Mouse (Mus musculus) limb, embryonic 13.5 days (tissue): Measurements from ENCODE around the gene Lrrc72. TPM values are rescaled to one million over a fixed set of nuclear protein-coding genes. Genes with fewer than 3 reads are reported as not detected.
"Not testable (repeated sequence)": the region's sequence is repeated elsewhere in the genome, so short reads cannot be mapped to it uniquely, and the experiment has no call there.

Experiments used
- ATAC-seq: fragments of 200-750 bp; cut with Nextera tagmentation; 2 replicates; pipeline ENCODE4 v1.8.0; 2017; ENCODE audit warnings: low read depth, moderate number of reproducible peaks, moderate TSS enrichment; ENCODE audit not compliant: low FRiP score
- H3K27ac ChIP-seq: fragments of 300-500 bp; sonication (generic); 2 replicates; pipeline ENCODE4 v1.5.1; 2015; ENCODE audit warnings: inconsistent platforms, mild to moderate bottlenecking, moderate library complexity
- H3K27me3 ChIP-seq: fragments of 300-500 bp; sonication (generic); 2 replicates; pipeline ENCODE4 v1.6.1; 2015; ENCODE audit warnings: mild to moderate bottlenecking, inconsistent platforms
- H3K36me3 ChIP-seq: fragments of 300-500 bp; sonication (generic); 2 replicates; pipeline ENCODE4 v1.6.1; 2015; ENCODE audit warnings: inconsistent platforms, mild to moderate bottlenecking, moderate library complexity
- H3K4me1 ChIP-seq: fragments of 300-500 bp; sonication (generic); 2 replicates; pipeline ENCODE4 v1.6.1; 2015; ENCODE audit warnings: inconsistent platforms
- H3K4me2 ChIP-seq: fragments of 300-500 bp; sonication (generic); replicated peaks from 2 replicates; pipeline ENCODE4 v1.6.1; 2015; ENCODE audit warnings: inconsistent platforms, mild to moderate bottlenecking, moderate library complexity
- H3K4me3 ChIP-seq: fragments of 300-500 bp; sonication (generic); 2 replicates; pipeline ENCODE4 v1.5.1; 2015; ENCODE audit warnings: moderate library complexity, mild to moderate bottlenecking, inconsistent platforms
- H3K9ac ChIP-seq: fragments of 300-500 bp; sonication (generic); 2 replicates; pipeline ENCODE4 v1.6.1; 2015; ENCODE audit warnings: mild to moderate bottlenecking, inconsistent platforms
- H3K9me3 ChIP-seq: fragments of 300-500 bp; sonication (generic); 2 replicates; pipeline ENCODE4 v1.6.1; 2016; ENCODE audit warnings: inconsistent platforms
- WGBS: fragments of 180-500 bp; shearing (Covaris S2); methylation state at CpG from one replicate; pipeline ENCODE4 v1.1.7; 2015; 5-methylcytosine and 5-hydroxymethylcytosine counted together
- polyA plus RNA-seq: library from polyadenylated mRNA; unstranded; fragments of >200 nt; fragmentation: Nextera tagmentation; extraction: Ambion mirVana; gene quantifications from 2 replicates; pipeline ENCODE4 v1.2.1, GENCODE M21; 2015

Lrrc72 gene
- polyA plus RNA-seq, 1 experiment from 2014 or later: not detected

DNA sequence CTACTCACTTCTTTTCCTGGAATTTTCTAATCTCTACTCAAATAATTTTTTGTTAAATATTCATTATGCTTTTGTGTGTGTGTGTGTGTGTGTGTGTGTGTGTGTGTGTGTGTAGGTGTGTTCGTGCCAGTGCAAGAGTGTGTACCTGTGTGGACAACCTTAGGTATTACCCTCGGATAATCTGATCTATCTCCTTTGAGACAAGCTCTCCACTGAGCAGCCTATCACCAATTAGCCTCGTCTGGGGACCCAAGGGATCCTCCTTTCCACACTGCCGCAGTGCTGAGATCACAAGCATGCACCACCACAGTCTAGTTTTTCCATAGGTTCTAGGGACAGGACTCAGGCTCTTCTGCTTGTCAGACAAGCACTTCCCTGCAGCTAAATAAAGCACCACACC, 37.0 kb downstream of the Lrrc72 start:
- no peaks in the 10 kb centered on the region for H3K9me3 ChIP-seq
- no peak overlapping the region for H3K9ac ChIP-seq
- H3K36me3 ChIP-seq: no peaks in the 10 kb centered on the region
- no peak for ATAC-seq
- H3K4me1 ChIP-seq: peaks cover 11% of the 10 kb centered on the region
- no peak overlapping the region for H3K4me3 ChIP-seq
- WGBS: 66% methylated on average over 4 of the region's 4 CpGs
- no peaks in the 10 kb centered on the region for H3K27me3 ChIP-seq
- H3K27ac ChIP-seq: no peak overlapping the region
- H3K4me2 ChIP-seq: no peak overlapping the region

DNA sequence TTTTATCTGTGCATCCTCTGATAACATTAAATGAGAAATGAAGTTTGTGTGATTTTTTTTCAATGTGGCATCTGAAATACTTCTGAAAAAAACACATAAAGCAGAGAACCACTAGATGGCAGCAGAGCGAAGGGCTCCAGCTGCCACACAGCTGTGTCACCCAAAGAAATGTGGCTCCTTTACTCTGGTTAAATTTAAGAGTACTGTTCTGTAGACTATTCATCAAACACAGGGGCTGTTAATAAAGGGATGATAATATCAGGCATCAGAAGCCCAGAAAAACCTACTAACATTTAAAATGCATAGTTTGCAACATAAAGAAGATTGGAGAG, 38.1 kb downstream of the Lrrc72 start:
- H3K9me3 ChIP-seq: no peaks in the 10 kb centered on the region
- no peak overlapping the region for H3K27ac ChIP-seq
- no peak overlapping the region for H3K9ac ChIP-seq
- 0% methylated on average over 1 of the region's 1 CpGs for WGBS
- no peak overlapping the region for H3K4me3 ChIP-seq
- no peaks in the 10 kb centered on the region for H3K27me3 ChIP-seq
- peaks cover 11% of the 10 kb centered on the region for H3K4me1 ChIP-seq
- peak; percentile 68; the same call in 1 of the 2 replicates for ATAC-seq
- no peaks in the 10 kb centered on the region for H3K36me3 ChIP-seq
- no peak overlapping the region for H3K4me2 ChIP-seq

- no peak overlapping the region for H3K4me3 ChIP-seq
- H3K4me1 ChIP-seq: peaks cover 11% of the 10 kb centered on the region
- no peaks in the 10 kb centered on the region for H3K27me3 ChIP-seq
- WGBS: 47% methylated on average over 8 of the region's 8 CpGs
- H3K9me3 ChIP-seq: no peaks in the 10 kb centered on the region
- H3K9ac ChIP-seq: no peak overlapping the region
- no peaks in the 10 kb centered on the region for H3K36me3 ChIP-seq
- H3K4me2 ChIP-seq: no peak overlapping the region
- H3K27ac ChIP-seq: no peak overlapping the region
- no peak for ATAC-seq
These were observed 38.6 kb downstream of the Lrrc72 start for GRCm38 (mm10) chr12:36214389-36215148.

GRCm38 (mm10) chr12:36210096-36210495, 43.1 kb downstream of the Lrrc72 start:
- no peaks in the 10 kb centered on the region for H3K9me3 ChIP-seq
- 72% methylated on average over 4 of the region's 4 CpGs for WGBS

DNA sequence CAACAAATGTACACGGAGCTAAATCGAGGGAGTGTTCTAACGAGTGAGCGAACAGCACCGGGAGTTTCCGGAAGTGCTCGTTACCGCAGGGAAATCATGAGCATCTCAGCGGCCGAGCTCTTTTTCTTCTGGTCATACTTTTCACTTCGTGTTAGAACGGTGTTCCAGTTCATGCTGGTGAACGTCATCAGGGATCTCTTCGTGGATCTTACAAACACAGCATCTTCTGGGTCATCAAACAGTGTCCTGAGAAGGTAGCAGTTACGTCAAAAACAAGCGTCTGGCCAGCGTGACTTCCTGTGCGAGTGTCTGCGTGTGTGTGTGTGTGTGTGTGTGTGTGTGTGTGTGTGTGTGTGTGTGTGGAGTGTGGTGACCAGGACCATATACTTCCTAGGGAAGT, 44.7 kb downstream of the Lrrc72 start:
- peak overlapping the region; percentile 32 for H3K4me3 ChIP-seq
- H3K27me3 ChIP-seq: no peaks in the 10 kb centered on the region
- 48% methylated on average over 19 of the region's 19 CpGs for WGBS
- no peak overlapping the region for H3K9ac ChIP-seq
- peaks cover 11% of the 10 kb centered on the region for H3K4me1 ChIP-seq
- H3K27ac ChIP-seq: no peak overlapping the region
- H3K4me2 ChIP-seq: peak overlapping the region; percentile 52
- no peaks in the 10 kb centered on the region for H3K36me3 ChIP-seq
- H3K9me3 ChIP-seq: no peaks in the 10 kb centered on the region
- ATAC-seq: no peak

More at GRCm38 (mm10) chr12:36210096-36210495, 43.1 kb downstream of the Lrrc72 start:
- Histone ChIP-seq H3K4me1 (peaks cover 11% of the 10 kb centered on the region), H3K9ac (no peak overlapping the region), H3K27ac (no peak overlapping the region), H3K4me2 (no peak overlapping the region), H3K4me3 (no peak overlapping the region), H3K27me3 (no peaks in the 10 kb centered on the region), H3K36me3 (no peaks in the 10 kb centered on the region)
- no peak for ATAC-seq

DNA sequence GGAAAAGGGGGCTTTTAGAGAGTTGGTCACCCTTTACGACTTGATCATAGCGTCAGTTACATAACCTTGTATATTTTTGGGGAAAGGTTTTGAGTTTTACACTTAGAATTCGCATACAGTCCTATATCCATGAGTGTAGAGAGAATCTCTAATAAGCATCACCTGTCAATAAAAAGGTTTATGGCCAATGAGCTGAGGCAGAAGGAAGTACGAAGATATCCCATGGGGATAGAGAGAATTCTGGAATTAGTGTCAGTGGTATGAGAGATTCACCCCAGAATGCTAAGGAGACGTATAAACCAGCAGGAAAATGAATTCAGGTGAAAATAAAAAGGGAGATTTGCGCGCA, 45.4 kb downstream of the Lrrc72 start:
- Histone ChIP-seq H3K27me3 (no peaks in the 10 kb centered on the region), H3K4me1 (peaks cover 11% of the 10 kb centered on the region), H3K4me3 (no peak overlapping the region), H3K9me3 (no peaks in the 10 kb centered on the region), H3K4me2 (peak overlapping the region; percentile 52), H3K27ac (no peak overlapping the region), H3K36me3 (no peaks in the 10 kb centered on the region), H3K9ac (no peak overlapping the region)
- no peak for ATAC-seq
- 64% methylated on average over 7 of the region's 7 CpGs for WGBS

DNA sequence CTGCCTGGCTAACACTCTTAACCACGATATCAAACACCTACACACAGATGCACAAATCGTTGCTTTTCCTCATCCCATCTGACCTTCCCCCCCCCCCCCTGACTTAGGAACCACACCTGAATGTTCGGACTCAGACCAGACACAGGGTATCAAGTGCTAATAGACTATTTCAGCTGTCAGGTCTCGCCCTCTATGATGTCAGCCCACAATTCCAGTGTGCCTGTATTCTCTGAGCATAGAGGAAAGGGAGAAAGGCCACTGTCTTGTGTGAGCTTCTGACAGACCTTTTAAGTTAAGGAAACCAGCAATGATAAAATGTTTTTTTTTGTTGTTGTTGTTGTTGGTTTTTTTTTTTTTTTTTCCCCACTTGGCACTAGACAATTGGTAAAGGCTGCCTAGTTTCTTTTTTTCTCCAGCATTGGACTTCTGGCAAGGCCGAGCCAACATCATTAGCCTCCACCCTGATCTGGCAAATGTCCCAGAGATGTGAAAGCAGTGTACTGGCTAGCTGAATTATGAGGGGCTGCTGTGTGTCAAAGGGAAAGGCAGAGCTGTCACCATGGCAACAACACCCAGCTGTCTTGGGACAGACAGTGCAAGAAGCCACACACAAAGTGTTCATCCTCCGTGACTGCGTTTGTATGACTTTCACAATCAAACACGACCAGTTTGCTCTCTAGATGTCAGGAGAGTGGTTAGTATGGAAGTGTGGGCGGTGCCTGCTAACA, 46.0 kb downstream of the Lrrc72 start:
- Histone ChIP-seq H3K27me3 (no peaks in the 10 kb centered on the region), H3K4me3 (no peak overlapping the region), H3K27ac (no peak overlapping the region), H3K9ac (no peak overlapping the region), H3K36me3 (no peaks in the 10 kb centered on the region), H3K4me1 (peaks cover 11% of the 10 kb centered on the region), H3K9me3 (no peaks in the 10 kb centered on the region), H3K4me2 (peak overlapping the region; percentile 52)
- peak; percentile 77; the same call in 1 of the 2 replicates for ATAC-seq
- WGBS: 56% methylated on average over 9 of the region's 9 CpGs

- not testable (repeated sequence) for H3K27me3 ChIP-seq, ATAC-seq, H3K4me3 ChIP-seq, H3K9me3 ChIP-seq, H3K4me2 ChIP-seq, H3K27ac ChIP-seq, H3K36me3 ChIP-seq, H3K9ac ChIP-seq
- peaks cover 11% of the 10 kb centered on the region for H3K4me1 ChIP-seq
- WGBS: 75% methylated on average over 5 of the region's 5 CpGs
These were observed 47.5 kb downstream of the Lrrc72 start for GRCm38 (mm10) chr12:36205579-36206119.

- Histone ChIP-seq H3K4me3 (no peak overlapping the region), H3K4me2 (no peak overlapping the region), H3K27me3 (no peaks in the 10 kb centered on the region), H3K9ac (no peak overlapping the region), H3K27ac (no peak overlapping the region), H3K9me3 (peaks cover 24% of the 10 kb centered on the region), H3K4me1 (no peaks in the 10 kb centered on the region), H3K36me3 (peaks cover 81% of the 10 kb centered on the region)
- no peak for ATAC-seq
- 95% methylated on average over 7 of the region's 7 CpGs for WGBS
These were observed 58.2 kb downstream of the Lrrc72 start for GRCm38 (mm10) chr12:36194976-36195375.

GRCm38 (mm10) chr12:36190343-36190742, 62.9 kb downstream of the Lrrc72 start:
- Histone ChIP-seq H3K27me3 (no peaks in the 10 kb centered on the region), H3K9ac (no peak overlapping the region), H3K27ac (no peak overlapping the region), H3K4me3 (no peak overlapping the region), H3K4me2 (no peak overlapping the region), H3K4me1 (no peaks in the 10 kb centered on the region), H3K9me3 (no peaks in the 10 kb centered on the region), H3K36me3 (peaks cover 84% of the 10 kb centered on the region)
- WGBS: 71% methylated on average over 5 of the region's 5 CpGs
- ATAC-seq: no peak

DNA sequence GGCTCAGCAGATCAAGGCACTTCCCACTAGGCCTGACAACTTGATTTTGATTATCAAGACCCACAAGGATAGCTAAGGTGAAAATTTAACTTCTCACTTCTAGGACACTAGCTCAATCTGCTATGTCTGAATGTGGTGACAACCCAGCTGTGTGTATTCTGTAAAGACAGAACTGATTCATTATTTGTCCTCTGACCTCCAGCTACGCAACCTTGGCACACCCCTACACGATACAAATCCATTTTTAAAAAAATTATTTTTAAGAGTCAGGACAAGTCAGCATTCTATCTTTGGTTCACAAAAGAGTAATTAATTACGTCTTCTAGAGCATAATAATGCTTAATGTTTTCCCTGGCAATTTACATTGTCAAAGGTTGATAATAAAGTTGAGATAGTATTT, 63.6 kb downstream of the Lrrc72 start:
- no peak overlapping the region for H3K4me3 ChIP-seq
- H3K36me3 ChIP-seq: peaks cover 77% of the 10 kb centered on the region
- no peaks in the 10 kb centered on the region for H3K4me1 ChIP-seq
- no peak overlapping the region for H3K4me2 ChIP-seq
- no peaks in the 10 kb centered on the region for H3K9me3 ChIP-seq
- H3K27me3 ChIP-seq: no peaks in the 10 kb centered on the region
- WGBS: 96% methylated on average over 3 of the region's 3 CpGs
- H3K27ac ChIP-seq: no peak overlapping the region
- H3K9ac ChIP-seq: no peak overlapping the region
- ATAC-seq: no peak

GRCm38 (mm10) chr12:36187081-36187480, 66.1 kb downstream of the Lrrc72 start:
- 82% methylated on average over 6 of the region's 6 CpGs for WGBS
- Histone ChIP-seq H3K9me3 (no peaks in the 10 kb centered on the region), H3K27ac (no peak overlapping the region), H3K27me3 (no peaks in the 10 kb centered on the region), H3K9ac (no peak overlapping the region), H3K4me2 (no peak overlapping the region), H3K36me3 (peaks cover 80% of the 10 kb centered on the region), H3K4me1 (no peaks in the 10 kb centered on the region), H3K4me3 (no peak overlapping the region)
- ATAC-seq: no peak
